Mouse (Mus musculus) cerebellum, postnatal 36 days (tissue): ENCODE results near the gene Rpap3.
"Not testable (repeated sequence)": the region's sequence is repeated elsewhere in the genome, so short reads cannot be mapped to it uniquely, and the experiment has no call there.

Source experiments
- DNase-seq, 2 experiments: peaks; one replicate each; pipeline ENCODE4 v3.0.0; 2021 to 2022; ENCODE audit warnings: mixed read lengths in 2 of 2

Rpap3 gene

GRCm38 (mm10) chr15:97684118-97684517, 21.5 kb downstream of the Rpap3 start:
- no peak for DNase-seq

DNA sequence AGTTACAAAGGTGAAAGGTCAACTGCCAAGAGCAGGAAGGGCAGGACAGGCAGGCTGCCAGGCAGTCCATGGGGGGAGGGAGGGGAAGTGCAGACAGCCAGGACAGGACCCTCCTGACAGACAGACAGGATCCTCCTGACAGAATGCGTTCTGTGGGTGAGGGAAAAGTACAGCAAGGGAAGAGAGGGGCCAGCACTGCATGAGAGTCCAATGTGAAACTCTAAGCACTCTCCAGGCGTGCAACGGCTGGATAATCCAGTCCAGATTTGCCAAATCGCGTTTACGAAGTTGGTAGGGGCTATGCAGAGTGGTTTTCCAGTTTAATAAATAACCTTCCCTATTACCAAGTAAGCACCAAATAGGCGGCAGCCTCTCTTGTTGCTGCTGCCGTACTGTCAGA, 23.6 kb downstream of the Rpap3 start:
- DNase-seq = no peak

DNA sequence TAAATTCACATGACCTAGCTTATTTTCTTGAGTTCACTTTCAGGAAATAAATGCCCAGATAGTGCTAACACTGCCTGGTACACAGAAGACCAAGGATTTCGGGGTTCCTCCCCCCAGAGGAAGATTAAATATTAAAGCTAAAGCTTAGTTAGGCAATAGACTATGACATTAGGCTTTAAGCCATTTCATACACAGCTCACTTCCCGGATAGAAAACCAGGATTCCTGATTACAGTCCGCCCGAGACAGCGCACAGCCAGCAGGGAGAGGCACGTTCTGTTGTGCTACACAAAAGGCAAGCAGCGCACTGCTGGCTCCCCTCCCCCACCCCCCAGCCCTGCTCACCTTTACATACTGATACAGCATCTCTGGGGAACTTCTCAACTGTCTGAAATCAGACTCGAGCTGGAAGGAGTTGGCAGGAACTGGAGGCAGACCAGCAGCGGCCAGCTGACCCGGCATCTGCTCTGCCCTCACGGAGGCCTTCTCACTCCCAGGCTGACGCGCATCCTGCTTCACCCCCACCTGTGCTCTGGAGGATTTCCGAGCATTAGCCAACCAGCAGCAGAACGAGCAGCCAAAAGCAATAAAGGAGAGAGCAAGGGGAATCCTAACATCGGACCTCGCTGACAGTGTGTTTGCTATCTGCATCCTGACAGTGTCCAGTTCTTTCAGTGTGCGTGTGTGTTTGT, 25.5 kb downstream of the Rpap3 start:
- no peak for DNase-seq

GRCm38 (mm10) chr15:97677341-97677740, 28.3 kb downstream of the Rpap3 start:
- DNase-seq = no peak

DNA sequence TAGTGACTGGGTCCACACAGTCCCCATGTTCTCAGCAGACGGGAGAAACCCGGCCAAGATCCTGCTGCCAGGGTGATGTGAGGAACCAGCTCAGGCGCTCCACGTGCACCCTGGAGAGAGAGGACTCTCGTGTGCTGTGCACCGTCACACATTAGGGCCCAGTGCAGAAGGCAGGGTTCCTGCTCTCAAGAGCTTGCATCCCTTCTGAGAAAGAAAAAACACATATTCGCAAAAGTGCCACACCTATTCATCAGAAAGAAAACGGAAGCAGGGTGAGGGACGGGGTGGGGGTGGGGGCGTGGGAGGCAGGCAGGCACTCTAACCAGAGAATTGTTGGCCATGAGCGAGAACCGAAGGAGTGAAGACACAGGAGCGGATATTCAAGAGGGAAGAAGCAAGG, 29.7 kb downstream of the Rpap3 start:
- DNase-seq = no peak

DNA sequence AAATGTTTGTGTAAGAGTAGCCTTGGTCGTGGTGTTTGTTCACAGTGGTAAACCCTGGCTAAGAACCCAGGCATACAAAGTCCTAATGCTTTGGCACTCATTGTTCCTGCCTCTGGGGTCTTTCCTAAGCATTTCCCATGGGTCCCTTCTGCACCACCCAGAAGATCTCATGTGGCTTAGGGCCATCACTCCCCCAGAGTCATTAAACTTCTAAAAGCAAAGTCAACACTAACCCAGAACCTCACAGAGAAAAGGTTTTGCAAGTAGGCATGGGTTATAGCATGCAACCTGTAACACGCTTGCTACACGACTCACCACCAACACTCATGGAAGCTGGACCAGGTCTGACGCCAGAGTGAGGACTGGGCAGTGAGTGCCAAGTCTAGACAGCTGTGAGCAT, 31.2 kb downstream of the Rpap3 start:
- no peak for DNase-seq

GRCm38 (mm10) chr15:97673256-97674000, 32.2 kb downstream of the Rpap3 start:
- no peak for DNase-seq

GRCm38 (mm10) chr15:97672211-97672765, 33.3 kb downstream of the Rpap3 start:
- peak; percentile 66 for DNase-seq

GRCm38 (mm10) chr15:97670554-97670953, 35.1 kb downstream of the Rpap3 start:
- DNase-seq = no peak

GRCm38 (mm10) chr15:97668158-97668877, 37.3 kb downstream of the Rpap3 start:
- not testable (repeated sequence) for DNase-seq

DNA sequence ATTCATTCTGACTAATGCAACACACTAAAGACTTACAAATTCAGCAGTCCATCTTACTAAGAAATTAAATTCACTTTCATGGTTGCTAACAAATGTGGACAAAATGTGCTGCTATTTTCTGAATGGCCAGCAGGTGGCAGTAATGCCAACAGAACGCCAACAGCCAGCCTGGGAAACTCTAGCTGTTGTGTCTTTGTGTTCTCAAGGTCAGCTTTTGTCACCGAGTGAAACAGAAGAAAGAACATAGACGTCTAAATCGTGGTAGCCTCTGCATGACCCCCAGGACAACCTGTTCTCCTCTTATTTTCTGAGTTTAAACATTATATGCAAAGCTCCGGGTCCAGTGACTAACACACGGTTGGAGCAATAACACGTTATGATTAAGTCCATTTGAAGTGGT, 38.2 kb downstream of the Rpap3 start:
- DNase-seq = peak; percentile 62 to 76

GRCm38 (mm10) chr15:97666457-97666770, 39.2 kb downstream of the Rpap3 start:
- no peak for DNase-seq

DNA sequence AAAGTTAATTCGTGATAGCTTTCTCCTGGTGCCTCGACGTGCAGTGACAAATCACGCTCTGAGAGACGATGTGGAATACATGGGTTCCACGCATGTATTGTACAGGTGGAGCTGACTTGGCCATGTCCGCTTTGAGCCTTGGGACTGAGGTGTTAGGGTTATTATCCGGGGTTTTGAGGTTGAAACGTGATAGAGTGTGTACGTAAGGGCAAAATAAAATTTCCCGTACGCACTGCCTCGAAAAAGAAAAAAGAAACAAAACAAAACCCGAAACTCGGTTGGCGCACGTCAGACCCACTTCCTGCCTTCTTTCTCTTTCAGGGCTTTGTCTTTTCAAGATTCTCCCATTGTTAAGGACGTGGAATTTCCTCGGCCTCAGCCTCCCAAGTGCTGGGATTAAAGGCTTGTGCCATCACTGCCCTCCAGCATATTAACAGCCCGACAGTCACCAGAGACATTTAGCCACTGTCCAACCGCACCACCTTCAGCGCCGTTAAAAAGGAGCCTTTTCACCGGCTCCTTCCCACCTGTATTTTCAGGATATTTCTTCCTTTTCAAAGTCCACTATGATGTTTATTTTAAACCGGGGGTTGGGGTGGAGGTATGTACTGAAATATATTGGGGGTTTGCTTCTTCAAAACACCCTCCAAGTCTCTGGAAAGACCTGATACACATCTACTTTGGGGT, 39.7 kb downstream of the Rpap3 start:
- no peak for DNase-seq

GRCm38 (mm10) chr15:97664981-97665668, 40.5 kb downstream of the Rpap3 start:
- DNase-seq = no peak

GRCm38 (mm10) chr15:97663750-97664406, 41.7 kb downstream of the Rpap3 start:
- peak; percentile 71 to 74 for DNase-seq

DNA sequence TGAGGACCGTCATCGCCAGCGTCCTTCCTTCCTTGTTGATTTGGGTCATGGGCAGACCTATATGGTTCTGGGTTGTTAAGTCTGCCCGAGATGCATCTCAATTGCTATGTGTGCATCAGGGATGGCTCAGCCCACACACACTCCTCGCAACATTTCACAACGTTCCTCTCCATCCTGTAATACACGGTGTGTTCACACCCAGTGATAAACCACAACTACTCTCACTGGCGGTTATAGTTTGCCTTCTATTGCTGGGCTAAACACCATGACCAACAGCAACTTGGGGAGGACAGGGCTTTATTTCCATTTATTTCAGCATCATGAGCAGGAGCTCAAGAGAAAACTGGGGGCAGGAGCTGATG, 46.9 kb downstream of the Rpap3 start:
- DNase-seq = no peak

- DNase-seq = no peak
Measured at GRCm38 (mm10) chr15:97657856-97658754, 47.5 kb downstream of the Rpap3 start.

- no peak for DNase-seq
Measured at GRCm38 (mm10) chr15:97657420-97657819, 48.2 kb downstream of the Rpap3 start.

DNA sequence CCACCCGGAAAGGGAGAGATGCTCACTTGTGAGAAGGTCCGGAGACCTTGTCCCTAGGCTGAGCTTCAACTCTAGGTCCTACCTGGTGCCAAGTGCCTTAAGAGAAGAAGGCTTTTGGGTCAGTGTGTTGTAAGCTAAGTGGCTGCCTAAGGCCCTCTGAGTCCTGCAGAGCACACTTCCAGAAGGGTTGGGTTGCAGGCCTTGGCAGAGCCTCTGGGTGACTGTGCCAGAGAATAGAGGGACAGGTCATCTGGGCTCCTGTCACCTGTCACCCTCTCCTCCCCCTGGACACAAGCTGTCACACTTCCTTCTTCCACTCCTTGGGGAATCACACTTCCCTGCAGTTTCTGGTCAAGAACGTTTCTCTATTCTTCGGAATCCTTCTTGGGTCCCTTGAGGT, 55.9 kb downstream of the Rpap3 start:
- DNase-seq = peak; percentile 53 to 64

GRCm38 (mm10) chr15:97648176-97648575, 57.4 kb downstream of the Rpap3 start:
- DNase-seq = peak; percentile 31 to 35

GRCm38 (mm10) chr15:97646426-97646825, 59.2 kb downstream of the Rpap3 start:
- no peak for DNase-seq
